Mouse (Mus musculus) midbrain, embryonic 16.5 days (tissue): ENCODE data around the gene Aco1. TPM values are rescaled to one million over a fixed set of nuclear protein-coding genes. Genes with fewer than 3 reads are reported as not detected.

Source experiments
- ATAC-seq: fragments of 200-750 bp; cut with Nextera tagmentation; 2 replicates; pipeline ENCODE4 v1.8.0; 2017; ENCODE audit warnings: moderate TSS enrichment
- H3K27ac ChIP-seq: fragments of 300-500 bp; sonication (generic); 2 replicates; pipeline ENCODE4 v1.5.1; 2014; ENCODE audit warnings: mild to moderate bottlenecking, low read length, mixed read lengths
- H3K27me3 ChIP-seq: fragments of 300-500 bp; sonication (generic); 2 replicates; pipeline ENCODE4 v1.6.1; 2014; ENCODE audit warnings: low read depth, low read length, mixed read lengths; ENCODE audit not compliant: control insufficient read depth, insufficient read depth
- H3K36me3 ChIP-seq: fragments of 300-500 bp; sonication (generic); 2 replicates; pipeline ENCODE4 v1.6.1; 2014; ENCODE audit warnings: mild to moderate bottlenecking, low read length, moderate library complexity, mixed read lengths; ENCODE audit not compliant: control insufficient read depth, insufficient read depth
- H3K4me1 ChIP-seq: fragments of 300-500 bp; sonication (generic); 2 replicates; pipeline ENCODE4 v1.6.1; 2014; ENCODE audit warnings: mild to moderate bottlenecking, low read length, mixed read lengths; ENCODE audit not compliant: control insufficient read depth, insufficient read depth
- H3K4me2 ChIP-seq: fragments of 300-500 bp; sonication (generic); 2 replicates; pipeline ENCODE4 v1.6.1; 2014; ENCODE audit warnings: mild to moderate bottlenecking, low read length, mixed read lengths
- H3K4me3 ChIP-seq: fragments of 300-500 bp; sonication (generic); 2 replicates; pipeline ENCODE4 v1.5.1; 2014; ENCODE audit warnings: low read depth, mild to moderate bottlenecking, low read length, moderate library complexity, mixed read lengths
- H3K9ac ChIP-seq: fragments of 300-500 bp; sonication (generic); 2 replicates; pipeline ENCODE4 v1.6.1; 2014; ENCODE audit warnings: low read depth, low read length, mixed read lengths
- H3K9me3 ChIP-seq: fragments of 300-500 bp; sonication (generic); replicated peaks from 2 replicates; pipeline ENCODE4 v1.6.1; 2014; ENCODE audit warnings: mild to moderate bottlenecking, low read length, mixed read lengths; ENCODE audit not compliant: control insufficient read depth, poor library complexity, severe bottlenecking
- WGBS: fragments of 180-500 bp; shearing (Covaris S2); extraction: QIAGEN DNeasy Blood & Tissue Kit; methylation state at CpG from one replicate; pipeline ENCODE4 v1.1.7; 2014; 5-methylcytosine and 5-hydroxymethylcytosine counted together
- polyA plus RNA-seq: library from polyadenylated mRNA; unstranded; fragments of >200 nt; fragmentation: Nextera tagmentation; extraction: Ambion mirVana; gene quantifications from 2 replicates; pipeline ENCODE4 v1.2.1, GENCODE M21; 2015

Gene Aco1
- polyA plus RNA-seq, 1 experiment from 2014 or later, result 46.0 TPM

- H3K4me3 ChIP-seq, result no peak overlapping the region
- H3K9me3 ChIP-seq, result no peaks in the 10 kb centered on the region
- peaks cover 18% of the 10 kb centered on the region; the same call in 1 of the 2 replicates for H3K36me3 ChIP-seq
- no peak overlapping the region for H3K9ac ChIP-seq
- no peak overlapping the region for H3K4me2 ChIP-seq
- no peaks in the 10 kb centered on the region for H3K4me1 ChIP-seq
- 93% methylated on average over 4 of the region's 4 CpGs for WGBS
- ATAC-seq, result no peak
- no peak overlapping the region for H3K27ac ChIP-seq
- no peaks in the 10 kb centered on the region for H3K27me3 ChIP-seq
These were observed 28.6 kb downstream of the Aco1 start for GRCm38 (mm10) chr4:40171477-40171876.

- no peaks in the 10 kb centered on the region for H3K9me3 ChIP-seq
- H3K4me3 ChIP-seq, result no peak overlapping the region
- no peak overlapping the region for H3K4me2 ChIP-seq
- no peak overlapping the region for H3K27ac ChIP-seq
- H3K4me1 ChIP-seq, result no peaks in the 10 kb centered on the region
- H3K36me3 ChIP-seq, result peaks cover 18% of the 10 kb centered on the region
- no peak for ATAC-seq
- no peaks in the 10 kb centered on the region for H3K27me3 ChIP-seq
- no peak overlapping the region for H3K9ac ChIP-seq
- WGBS, result 92% methylated on average over 2 of the region's 2 CpGs
These were observed 29.5 kb downstream of the Aco1 start for GRCm38 (mm10) chr4:40172336-40172735.

- no peaks in the 10 kb centered on the region for H3K9me3 ChIP-seq
- H3K4me1 ChIP-seq, result no peaks in the 10 kb centered on the region
- H3K9ac ChIP-seq, result no peak overlapping the region
- ATAC-seq, result no peak
- H3K36me3 ChIP-seq, result peaks cover 16% of the 10 kb centered on the region
- H3K4me2 ChIP-seq, result no peak overlapping the region
- H3K27me3 ChIP-seq, result no peaks in the 10 kb centered on the region
- H3K4me3 ChIP-seq, result no peak overlapping the region
- H3K27ac ChIP-seq, result no peak overlapping the region
- 75% methylated on average over 4 of the region's 4 CpGs for WGBS
These were observed 31.4 kb downstream of the Aco1 start for GRCm38 (mm10) chr4:40174321-40174720.

- 92% methylated on average over 17 of the region's 17 CpGs for WGBS
- Histone ChIP-seq H3K27ac (no peak overlapping the region), H3K4me1 (no peaks in the 10 kb centered on the region), H3K9me3 (no peaks in the 10 kb centered on the region), H3K36me3 (peaks cover 37% of the 10 kb centered on the region), H3K4me2 (no peak overlapping the region), H3K27me3 (no peaks in the 10 kb centered on the region), H3K4me3 (no peak overlapping the region), H3K9ac (no peak overlapping the region)
- ATAC-seq, result no peak
These were observed 35.7 kb downstream of the Aco1 start for GRCm38 (mm10) chr4:40178584-40178983.

GRCm38 (mm10) chr4:40180046-40180445 is 37.2 kb downstream of the Aco1 start:
- Histone ChIP-seq H3K4me3 (no peak overlapping the region), H3K4me2 (no peak overlapping the region), H3K4me1 (no peaks in the 10 kb centered on the region), H3K9me3 (no peaks in the 10 kb centered on the region), H3K27me3 (no peaks in the 10 kb centered on the region), H3K9ac (no peak overlapping the region), H3K36me3 (peaks cover 46% of the 10 kb centered on the region), H3K27ac (no peak overlapping the region)
- WGBS, result 96% methylated on average over 6 of the region's 6 CpGs
- ATAC-seq, result no peak

- Histone ChIP-seq H3K36me3 (peaks cover 55% of the 10 kb centered on the region), H3K27me3 (no peaks in the 10 kb centered on the region), H3K4me3 (no peak overlapping the region), H3K9ac (no peak overlapping the region), H3K4me2 (no peak overlapping the region), H3K27ac (no peak overlapping the region), H3K4me1 (no peaks in the 10 kb centered on the region), H3K9me3 (no peaks in the 10 kb centered on the region)
- no peak for ATAC-seq
- 95% methylated on average over 8 of the region's 8 CpGs for WGBS
These were observed 38.8 kb downstream of the Aco1 start for GRCm38 (mm10) chr4:40181681-40182080.

- H3K36me3 ChIP-seq, result peaks cover 54% of the 10 kb centered on the region
- H3K27ac ChIP-seq, result no peak overlapping the region
- H3K9ac ChIP-seq, result no peak overlapping the region
- H3K27me3 ChIP-seq, result no peaks in the 10 kb centered on the region
- no peak overlapping the region for H3K4me3 ChIP-seq
- peak; percentile 60 for ATAC-seq
- no peaks in the 10 kb centered on the region for H3K4me1 ChIP-seq
- H3K4me2 ChIP-seq, result no peak overlapping the region
- no peaks in the 10 kb centered on the region for H3K9me3 ChIP-seq
- 40% methylated on average over 14 of the region's 14 CpGs for WGBS
These were observed 39.9 kb downstream of the Aco1 start for GRCm38 (mm10) chr4:40182651-40183320.

- H3K27me3 ChIP-seq, result no peaks in the 10 kb centered on the region
- H3K4me1 ChIP-seq, result no peaks in the 10 kb centered on the region
- no peak for ATAC-seq
- H3K9me3 ChIP-seq, result no peaks in the 10 kb centered on the region
- peaks cover 51% of the 10 kb centered on the region for H3K36me3 ChIP-seq
- H3K4me2 ChIP-seq, result no peak overlapping the region
- WGBS, result 94% methylated on average over 6 of the region's 6 CpGs
- H3K9ac ChIP-seq, result no peak overlapping the region
- H3K4me3 ChIP-seq, result no peak overlapping the region
- no peak overlapping the region for H3K27ac ChIP-seq
These were observed 40.9 kb downstream of the Aco1 start for GRCm38 (mm10) chr4:40183781-40184180.

- no peak overlapping the region for H3K9ac ChIP-seq
- no peaks in the 10 kb centered on the region for H3K27me3 ChIP-seq
- peaks cover 58% of the 10 kb centered on the region for H3K36me3 ChIP-seq
- no peaks in the 10 kb centered on the region for H3K9me3 ChIP-seq
- H3K27ac ChIP-seq, result no peak overlapping the region
- whole genome bisulfite sequencing, result 87% methylated on average over 5 of the region's 5 CpGs
- no peak for ATAC-seq
- H3K4me3 ChIP-seq, result no peak overlapping the region
- no peak overlapping the region for H3K4me2 ChIP-seq
- no peaks in the 10 kb centered on the region for H3K4me1 ChIP-seq
These were observed 41.6 kb downstream of the Aco1 start for GRCm38 (mm10) chr4:40184470-40184869.
